Mouse (Mus musculus): ENCODE measurements around the gene A26c2. TPM values are rescaled to one million over a fixed set of nuclear protein-coding genes. Genes with fewer than 3 reads are reported as not detected.

A26c2 gene
- polyA plus RNA-seq (2012; ENCODE audit: insufficient read depth, insufficient read length, missing spikeins) = not detected in 2 replicates

GRCm38 (mm10) chr7:62823573-62823972, at the start of gene A26c2:
TSS of gene A26c2 (minus strand) at chr7:62823673.
- TF ChIP-seq CTCF (IDR thresholded peaks at IDR 0.05; ENCODE audit: low read depth, low read length) (no peak), POLR2A (IDR thresholded peaks at IDR 0.05; ENCODE audit: borderline replicate concordance, low read depth, low read length) (no peak)
- Histone ChIP-seq H3K27ac (ENCODE audit: insufficient read depth, low read depth, low read length) (no peak within 1 kb of the TSS), H3K4me3 (ENCODE audit: insufficient read depth, low read length) (no peak within 1 kb of the TSS), H3K4me1 (ENCODE audit: control insufficient read depth, insufficient read depth, low read length) (no peaks in the 10 kb centered on the region)

GRCm38 (mm10) chr7:62851471-62851870, 28.0 kb upstream of the A26c2 start:
- TF ChIP-seq CTCF (IDR thresholded peaks at IDR 0.05; ENCODE audit: low read depth, low read length) (no peak), POLR2A (IDR thresholded peaks at IDR 0.05; ENCODE audit: borderline replicate concordance, low read depth, low read length) (no peak)

More at GRCm38 (mm10) chr7:62851471-62851870, 28.0 kb upstream of the A26c2 start:
- Histone ChIP-seq H3K4me1 (ENCODE audit: control insufficient read depth, insufficient read depth, low read length) (no peaks in the 10 kb centered on the region), H3K27ac (ENCODE audit: insufficient read depth, low read depth, low read length) (no peak overlapping the region), H3K4me3 (ENCODE audit: insufficient read depth, low read length) (no peak overlapping the region)
